Mouse (Mus musculus) thymus, postnatal 14 days (tissue): ENCODE measurements around the gene Adat3.
"Not testable (repeated sequence)": the region's sequence is repeated elsewhere in the genome, so short reads cannot be mapped to it uniquely, and the experiment has no call there.

Experiments used
- DNase-seq: peaks from one replicate; pipeline ENCODE4 v3.0.0; 2021

The Adat3 gene

GRCm38 (mm10) chr10:80578911-80579310 lies 23.8 kb upstream of the Adat3 start:
- DNase-seq, result peak; percentile 82

- DNase-seq, result no peak
Observed at GRCm38 (mm10) chr10:80583047-80583446, 19.6 kb upstream of the Adat3 start.

GRCm38 (mm10) chr10:80584045-80584488 lies 18.6 kb upstream of the Adat3 start:
- peak; percentile 39 for DNase-seq

- peak; percentile 78 for DNase-seq
Observed at GRCm38 (mm10) chr10:80584642-80585552, 17.8 kb upstream of the Adat3 start.

- no peak for DNase-seq
Observed at GRCm38 (mm10) chr10:80585581-80585980, 17.1 kb upstream of the Adat3 start.

GRCm38 (mm10) chr10:80586407-80587304 lies 16.0 kb upstream of the Adat3 start:
- DNase-seq, result peak; percentile 14

GRCm38 (mm10) chr10:80587305-80587657 lies 15.4 kb upstream of the Adat3 start:
- peak; percentile 3 for DNase-seq

GRCm38 (mm10) chr10:80589127-80589878 lies 13.4 kb upstream of the Adat3 start:
- DNase-seq, result peak; percentile 41

- peak; percentile 96 for DNase-seq
Observed at GRCm38 (mm10) chr10:80589879-80590854, 12.5 kb upstream of the Adat3 start, which contains the start of gene Abhd17a. Gene Abhd17a (minus strand): TSS chr10:80590341.

GRCm38 (mm10) chr10:80596318-80596717 lies 6.4 kb upstream of the Adat3 start:
- DNase-seq, result no peak

- no peak for DNase-seq
Observed at GRCm38 (mm10) chr10:80603364-80603763, 684 bp downstream of the Adat3 start.

GRCm38 (mm10) chr10:80604001-80604509 lies 1.4 kb downstream of the Adat3 start:
- DNase-seq, result peak; percentile 54

- DNase-seq, result peak; percentile 11
Observed at GRCm38 (mm10) chr10:80604988-80605387, 2.3 kb downstream of the Adat3 start.

- not testable (repeated sequence) for DNase-seq
Observed at GRCm38 (mm10) chr10:80605721-80606120, 3.0 kb downstream of the Adat3 start, which contains the start of gene Gm49322. Gene Gm49322 (plus strand): TSS chr10:80606021.

GRCm38 (mm10) chr10:80606306-80606705 lies 3.6 kb downstream of the Adat3 start:
- DNase-seq, result peak; percentile 76

- DNase-seq, result no peak
Observed at GRCm38 (mm10) chr10:80606737-80607350, 4.2 kb downstream of the Adat3 start.

GRCm38 (mm10) chr10:80608435-80608834 lies 5.8 kb downstream of the Adat3 start:
- DNase-seq, result peak; percentile 3

- no peak for DNase-seq
Observed at GRCm38 (mm10) chr10:80609269-80609924, 6.7 kb downstream of the Adat3 start.

GRCm38 (mm10) chr10:80610116-80610785 lies 7.6 kb downstream of the Adat3 start:
- peak; percentile 5 for DNase-seq
